Mouse (Mus musculus) lung, adult 2 months (tissue): ENCODE measurements at regions not wholly inside any gene's neighbourhood (a gene's known extent, or its start where the extent isn't known, plus 50 kb on each side); places are given as distances from the start of the nearest gene placed in this dataset.

Experiments used
- CTCF ChIP-seq: fragments of 200-500 bp; IDR thresholded peaks from 2 replicates; pipeline ENCODE4 v1.5.1; 2011; ENCODE audit warnings: mild to moderate bottlenecking, low read length, control low read depth; ENCODE audit not compliant: insufficient read depth
- POLR2A ChIP-seq: fragments of 200-500 bp; IDR thresholded peaks from 2 replicates; pipeline ENCODE4 v1.6.1; 2011; ENCODE audit warnings: low read depth, mild to moderate bottlenecking, control low read depth, low read length, borderline replicate concordance; ENCODE audit errors: extremely low read depth

- TF ChIP-seq CTCF (no peak), POLR2A (no peak)
These were observed 141.9 kb upstream of the Gk2 start for GRCm38 (mm10) chr5:97598741-97599140.
